Mouse (Mus musculus) hindbrain, embryonic 11.5 days (tissue): Measurements from ENCODE around the gene Limk1. TPM values are rescaled to one million over a fixed set of nuclear protein-coding genes. Genes with fewer than 3 reads are reported as not detected.

Source experiments
- polyA plus RNA-seq: library from polyadenylated mRNA; unstranded; fragments of >200 nt; fragmentation: Nextera tagmentation; extraction: Ambion mirVana; gene quantifications from 2 replicates; pipeline ENCODE4 v1.2.1, GENCODE M21; 2014

Gene Limk1
- polyA plus RNA-seq, 1 experiment from 2014 or later: 14.7 TPM

Other genes starting within 250 kb of the Limk1 start
- 65.3 and 69.3 TPM in 2 replicates for gene Gtf2ird1, start 231.9 kb downstream of the Limk1 start, polyA plus RNA-seq
- 7.4 and 8.0 TPM in 2 replicates for gene Clip2, start 136.2 kb downstream of the Limk1 start, polyA plus RNA-seq
- gene Syna, start 128.4 kb downstream of the Limk1 start, polyA plus RNA-seq: not detected in 2 replicates
- 291 and 298 TPM in 2 replicates for gene Rfc2, start 107.2 kb downstream of the Limk1 start, polyA plus RNA-seq
- gene Lat2, start 73.6 kb downstream of the Limk1 start, polyA plus RNA-seq: 0.77 and 3.1 TPM in 2 replicates
- 434 and 445 TPM in 2 replicates for gene Eif4h, start 49.1 kb downstream of the Limk1 start, polyA plus RNA-seq
- gene Eln, start 58.7 kb upstream of the Limk1 start, polyA plus RNA-seq: 1.7 and 1.8 TPM in 2 replicates
- gene Tmem270, start 218.1 kb upstream of the Limk1 start, polyA plus RNA-seq: not detected in 2 replicates
- gene Cldn13, start 226.9 kb upstream of the Limk1 start, polyA plus RNA-seq: 3.1 and 4.1 TPM in 2 replicates
- gene Mettl27, start 243.8 kb upstream of the Limk1 start, polyA plus RNA-seq: 8.3 and 8.6 TPM in 2 replicates